ENCODE assay signal across 18 mouse cellular contexts in genomic region chr9:102728469-102728747, GRCm38 (mm10). TPM values are rescaled to one million over a fixed set of nuclear protein-coding genes. Genes with fewer than 3 reads are reported as not detected.
A peak's percentile ranks its signal among the peaks of the same experiment; 100 is the strongest.
DNase-seq lines count a peak whose midpoint lies in the region; ATAC-seq and TF ChIP-seq lines count a peak whose summit lies in the region.
"Had no signal": no experiment of that assay in that cellular context is flagged by ENCODE, and none has a peak within 500 bp of the region (broad histone marks: within the 10 kb centered on the region; RNA-seq: fewer than 3 reads in every experiment).

No protein-coding gene starts in this region.

- no peak overlapping the region for H3K4me3 ChIP-seq in heart, embryonic 10.5 days
- no peak overlapping the region for H3K4me3 ChIP-seq in intestine, embryonic 15.5 days (replicated peaks)
- no peak overlapping the region for H3K4me3 ChIP-seq in intestine, embryonic 16.5 days (ENCODE audit: low read length)
- peak overlapping the region; percentile 66 for H3K4me3 ChIP-seq in E14TG2a.4 (replicated peaks; ENCODE audit: low read length)
- H3K4me3 ChIP-seq: forebrain, embryonic 10.5 days; hindbrain, embryonic 12.5 days had no signal

- no peak for ATAC-seq in intestine, embryonic 15.5 days
- ATAC-seq in intestine, embryonic 16.5 days, result no peak

- H3K9ac ChIP-seq in intestine, embryonic 15.5 days, result no peak overlapping the region
- no peak overlapping the region for H3K9ac ChIP-seq in intestine, embryonic 16.5 days (ENCODE audit: low read depth, low read length)
- H3K9ac ChIP-seq: hindbrain, embryonic 12.5 days; lung, embryonic 14.5 days had no signal

- peaks cover 79% of the 10 kb centered on the region for H3K4me1 ChIP-seq in heart, embryonic 10.5 days
- peaks cover 55% of the 10 kb centered on the region for H3K4me1 ChIP-seq in intestine, embryonic 15.5 days (replicated peaks)
- peaks cover 54% of the 10 kb centered on the region for H3K4me1 ChIP-seq in intestine, embryonic 16.5 days (ENCODE audit: control insufficient read depth, insufficient read depth, low read length)
- peaks cover 90% of the 10 kb centered on the region for H3K4me1 ChIP-seq in E14TG2a.4 (replicated peaks; ENCODE audit: low read depth, low read length)

- TF ChIP-seq CTCF in E14TG2a.4 (conservative IDR thresholded peaks at IDR 0.05; ENCODE audit: low read length), result no peak

- no peak overlapping the region for H3K4me2 ChIP-seq in intestine, embryonic 15.5 days (replicated peaks)
- no peak overlapping the region for H3K4me2 ChIP-seq in intestine, embryonic 16.5 days (ENCODE audit: low read depth, low read length)
- H3K4me2 ChIP-seq: hindbrain, embryonic 12.5 days; lung, embryonic 14.5 days had no signal

- no peaks in the 10 kb centered on the region for H3K9me3 ChIP-seq in heart, embryonic 10.5 days
- no peaks in the 10 kb centered on the region for H3K9me3 ChIP-seq in intestine, embryonic 15.5 days
- no peaks in the 10 kb centered on the region for H3K9me3 ChIP-seq in intestine, embryonic 16.5 days (ENCODE audit: control insufficient read depth, low read length)
- H3K9me3 ChIP-seq in E14TG2a.4 (ENCODE audit: low read length), result no peaks in the 10 kb centered on the region
- H3K9me3 ChIP-seq: forebrain, embryonic 10.5 days; hindbrain, embryonic 12.5 days had no signal

- 93% methylated on average over 9 of the region's 9 CpGs for WGBS in heart, embryonic 10.5 days
- WGBS in intestine, embryonic 15.5 days, result 91% methylated on average over 9 of the region's 9 CpGs
- 93% methylated on average over 9 of the region's 9 CpGs for WGBS in intestine, embryonic 16.5 days

- H3K27me3 ChIP-seq in heart, embryonic 10.5 days (ENCODE audit: insufficient read depth, poor library complexity, severe bottlenecking), result no peaks in the 10 kb centered on the region
- H3K27me3 ChIP-seq in intestine, embryonic 15.5 days (replicated peaks), result no peaks in the 10 kb centered on the region
- H3K27me3 ChIP-seq in intestine, embryonic 16.5 days (replicated peaks; ENCODE audit: control insufficient read depth, insufficient read depth, low read length), result no peaks in the 10 kb centered on the region
- no peaks in the 10 kb centered on the region for H3K27me3 ChIP-seq in E14TG2a.4 (ENCODE audit: insufficient read depth, low read length)
- H3K27me3 ChIP-seq: hindbrain, embryonic 12.5 days had no signal

- DNase-seq in heart, embryonic 10.5 days (ENCODE audit: low spot score), result no peak
- DNase-seq in heart, adult 18-20 months, result no peak
- peak; percentile 33 for DNase-seq in brain, adult 2 months (ENCODE audit: low read depth, low spot score)
- no peak for DNase-seq in thymus, postnatal 36 days
- DNase-seq in Muller cell, postnatal 12 days (ENCODE audit: inconsistent ontology term), result no peak
- DNase-seq: cerebellum, adult 9-10 months; gastrocnemius, postnatal 25 days; lung, embryonic 14.5 days; lung, postnatal 4 days; midbrain, embryonic 14.5 days; retina, postnatal 1 day; right cerebral cortex, postnatal 4 days; thymus, postnatal 25 days had no signal

- H3K27ac ChIP-seq in heart, embryonic 10.5 days, result peak overlapping the region; percentile 80
- H3K27ac ChIP-seq in intestine, embryonic 15.5 days, result peak overlapping the region; percentile 36; the same call in 1 of the 2 replicates
- no peak overlapping the region for H3K27ac ChIP-seq in intestine, embryonic 16.5 days (ENCODE audit: low read length)
- H3K27ac ChIP-seq: forebrain, embryonic 10.5 days; hindbrain, embryonic 12.5 days had no signal

- peaks cover 94% of the 10 kb centered on the region for H3K36me3 ChIP-seq in heart, embryonic 10.5 days
- peaks cover 59% of the 10 kb centered on the region for H3K36me3 ChIP-seq in intestine, embryonic 15.5 days
- H3K36me3 ChIP-seq in intestine, embryonic 16.5 days (ENCODE audit: control insufficient read depth, insufficient read depth, low read length), result peaks cover 54% of the 10 kb centered on the region
- H3K36me3 ChIP-seq in E14TG2a.4 (ENCODE audit: insufficient read depth, low read length), result peaks cover 95% of the 10 kb centered on the region

RNA-seq across cellular contexts. Expression of gene Amotl2, which starts 11.9 kb away (rescaled TPM):
- polyA plus RNA-seq in heart, embryonic 10.5 days (2016; fragmentation: Nextera tagmentation; extraction: Ambion mirVana), result 52.5 and 54.8 TPM in 2 replicates
- total RNA-seq in heart, adult 18-20 months (2021), result 10 to 100 TPM; 57.4 to 60.8 TPM
- 31.8 and 32.9 TPM in 2 replicates for polyA plus RNA-seq in intestine, embryonic 15.5 days (2015; fragmentation: Nextera tagmentation; extraction: Ambion mirVana)
- 20.4 and 21.8 TPM in 2 replicates for polyA plus RNA-seq in intestine, embryonic 16.5 days (2015; fragmentation: Nextera tagmentation; extraction: Ambion mirVana)
